Mouse (Mus musculus): Measurements from ENCODE around the gene Nudt17.
"Not testable (repeated sequence)": the region's sequence is repeated elsewhere in the genome, so short reads cannot be mapped to it uniquely, and the experiment has no call there.

Nudt17 gene

GRCm38 (mm10) chr3:96668424-96669067 is 39.8 kb downstream of the Nudt17 start:
- DNase-seq = no peak

GRCm38 (mm10) chr3:96667316-96667715 is 41.0 kb downstream of the Nudt17 start:
- DNase-seq = peak in 1 of 2 experiments; percentile 47

- DNase-seq = peak; percentile 55 to 65
These were observed 41.4 kb downstream of the Nudt17 start for GRCm38 (mm10) chr3:96666916-96667315.

- DNase-seq = not testable (repeated sequence)
These were observed 42.5 kb downstream of the Nudt17 start for GRCm38 (mm10) chr3:96665732-96666363.

- peak; percentile 62 to 87 for DNase-seq
These were observed 44.7 kb downstream of the Nudt17 start for GRCm38 (mm10) chr3:96663432-96664239.

- no peak for DNase-seq
These were observed 45.5 kb downstream of the Nudt17 start for GRCm38 (mm10) chr3:96662731-96663316.

- DNase-seq = no peak
These were observed 47.5 kb downstream of the Nudt17 start for GRCm38 (mm10) chr3:96660901-96661300.
